Mouse (Mus musculus): ENCODE measurements around the gene Lrba.

GRCm38 (mm10) chr3:86541074-86541614, 316.7 kb downstream of the Lrba start:
- TF ChIP-seq USF1 (IDR thresholded peaks at IDR 0.05; ENCODE audit: low read depth) (no peak), POLR2A (IDR thresholded peaks at IDR 0.05; ENCODE audit: insufficient read length, low read depth) (no peak), POLR2AphosphoS2 (IDR thresholded peaks at IDR 0.05; ENCODE audit: insufficient read length, low read depth) (no peak), E2F4 (IDR thresholded peaks at IDR 0.05; ENCODE audit: insufficient read depth) (no peak), CEBPB (IDR thresholded peaks at IDR 0.05; ENCODE audit: insufficient read depth, poor library complexity, severe bottlenecking) (no peak), TCF3 (IDR thresholded peaks at IDR 0.05; ENCODE audit: insufficient read length, low read depth) (no peak), MYOD1 (IDR thresholded peaks at IDR 0.05; ENCODE audit: control insufficient read depth in 1 of 3, insufficient read length in 2 of 3, low read depth in 2 of 3) (no peak), MAX (IDR thresholded peaks at IDR 0.05; ENCODE audit: low read depth) (no peak), MYOG (IDR thresholded peaks at IDR 0.05; ENCODE audit: control insufficient read depth in 1 of 3, insufficient read depth in 1 of 3, insufficient read length in 2 of 3, low read depth in 2 of 3) (no peak), TCF12 (IDR thresholded peaks at IDR 0.05; ENCODE audit: insufficient read depth, poor library complexity, severe bottlenecking) (no peak)
